Mouse (Mus musculus) kidney, adult 2 months (tissue): ENCODE results near the gene Nynrin.

Experiments
- CTCF ChIP-seq: fragments of 200-500 bp; conservative IDR thresholded peaks from 2 replicates; pipeline ENCODE4 v1.5.1; 2011; ENCODE audit warnings: low read depth, mild to moderate bottlenecking, control low read depth, low read length, moderate library complexity, mixed read lengths; ENCODE audit not compliant: insufficient read depth, insufficient read length
- POLR2A ChIP-seq: fragments of 200-500 bp; IDR thresholded peaks from one replicate; pipeline ENCODE4 v1.6.1; 2011; ENCODE audit warnings: low read depth, low read length, control low read depth

DNA sequence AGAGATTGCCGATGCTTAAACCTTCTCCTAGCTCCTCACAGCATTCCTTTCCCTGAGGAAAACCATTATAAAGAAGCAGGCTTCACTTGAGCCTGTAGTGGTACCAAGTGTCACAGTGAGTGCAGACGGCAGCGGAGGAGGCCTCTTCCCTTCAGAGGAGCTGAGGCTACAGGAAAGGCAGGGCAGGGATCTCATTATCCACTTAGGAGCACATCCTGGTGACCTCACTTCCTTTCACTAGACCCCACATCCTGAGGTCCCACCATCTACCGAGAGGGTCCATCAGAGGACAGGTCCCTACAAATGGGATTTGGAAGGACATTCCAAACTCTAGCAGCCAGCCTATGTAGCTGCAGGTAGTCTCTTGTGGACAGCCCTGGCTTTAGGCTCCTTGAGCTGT is 3.8 kb downstream of the Nynrin start:
- TF ChIP-seq POLR2A (no peak), CTCF (no peak)
